ENCODE assay signal across 29 mouse cellular contexts in genomic region chr10:9400911-9401617, GRCm38 (mm10).
DNase-seq lines count a peak whose midpoint lies in the region; ATAC-seq and TF ChIP-seq lines count a peak whose summit lies in the region.
"Had no signal": no experiment of that assay in that cellular context is flagged by ENCODE, and none has a peak within 500 bp of the region (broad histone marks: within the 10 kb centered on the region; RNA-seq: fewer than 3 reads in every experiment).

No protein-coding gene starts in this region.

- H3K27me3 ChIP-seq in limb, embryonic 11.5 days (ENCODE audit: control insufficient read depth, insufficient read depth, low read length): no peaks in the 10 kb centered on the region
- no peaks in the 10 kb centered on the region for H3K27me3 ChIP-seq in limb, embryonic 10.5 days (ENCODE audit: low read depth, poor library complexity, severe bottlenecking)
- H3K27me3 ChIP-seq in embryonic facial prominence, embryonic 13.5 days: no peaks in the 10 kb centered on the region
- no peaks in the 10 kb centered on the region for H3K27me3 ChIP-seq in limb, embryonic 14.5 days (ENCODE audit: control insufficient read depth, insufficient read depth, low read length)
- H3K27me3 ChIP-seq: CH12.LX; forebrain, embryonic 12.5 days; heart, embryonic 12.5 days; liver, embryonic 15.5 days; lung, embryonic 15.5 days; megakaryocyte, embryonic 14.5 days; Patski had no signal

- H3K4me2 ChIP-seq in limb, embryonic 11.5 days (ENCODE audit: low read depth, severe bottlenecking): no peak overlapping the region
- no peak overlapping the region; the same call in 1 of the 2 replicates for H3K4me2 ChIP-seq in embryonic facial prominence, embryonic 13.5 days
- no peak overlapping the region for H3K4me2 ChIP-seq in limb, embryonic 14.5 days (replicated peaks; ENCODE audit: low read depth, low read length, severe bottlenecking)
- H3K4me2 ChIP-seq: forebrain, embryonic 12.5 days; heart, embryonic 12.5 days; liver, embryonic 15.5 days; lung, embryonic 15.5 days had no signal

- no peak for TF ChIP-seq POLR2A in brain, embryonic 14.5 days (IDR thresholded peaks at IDR 0.05; ENCODE audit: borderline replicate concordance, extremely low read depth, insufficient read depth, insufficient read length, poor library complexity, severe bottlenecking)
- TF ChIP-seq POLR2A in limb, embryonic 14.5 days (IDR thresholded peaks at IDR 0.05; ENCODE audit: borderline replicate concordance, extremely low read depth, insufficient read depth, insufficient read length): no peak

- H3K4me3 ChIP-seq in limb, embryonic 11.5 days (ENCODE audit: low read depth, low read length): no peak overlapping the region
- H3K4me3 ChIP-seq in limb, embryonic 10.5 days: no peak overlapping the region
- H3K4me3 ChIP-seq in embryonic facial prominence, embryonic 13.5 days: no peak overlapping the region
- no peak overlapping the region for H3K4me3 ChIP-seq in limb, embryonic 14.5 days (replicated peaks; ENCODE audit: low read length)
- H3K4me3 ChIP-seq: erythroblast, embryonic 14.5 days; forebrain, embryonic 12.5 days; heart, embryonic 12.5 days; liver, embryonic 15.5 days; lung, embryonic 15.5 days; megakaryocyte, embryonic 14.5 days had no signal

- no peak overlapping the region for H3K27ac ChIP-seq in limb, embryonic 11.5 days (replicated peaks; ENCODE audit: low read depth, low read length)
- H3K27ac ChIP-seq in limb, embryonic 10.5 days: no peak overlapping the region
- no peak overlapping the region for H3K27ac ChIP-seq in embryonic facial prominence, embryonic 13.5 days
- H3K27ac ChIP-seq in limb, embryonic 14.5 days (replicated peaks; ENCODE audit: low read depth, low read length): no peak overlapping the region
- H3K27ac ChIP-seq: forebrain, embryonic 12.5 days; liver, embryonic 15.5 days; lung, embryonic 15.5 days had no signal

- no peaks in the 10 kb centered on the region for H3K36me3 ChIP-seq in limb, embryonic 11.5 days (ENCODE audit: control insufficient read depth, insufficient read depth, low read length)
- no peaks in the 10 kb centered on the region for H3K36me3 ChIP-seq in limb, embryonic 10.5 days
- no peaks in the 10 kb centered on the region for H3K36me3 ChIP-seq in embryonic facial prominence, embryonic 13.5 days
- no peaks in the 10 kb centered on the region for H3K36me3 ChIP-seq in limb, embryonic 14.5 days (ENCODE audit: control insufficient read depth, insufficient read depth, low read length)
- H3K36me3 ChIP-seq: forebrain, embryonic 12.5 days; G1E; heart, embryonic 12.5 days; liver, embryonic 15.5 days; lung, embryonic 15.5 days had no signal

- ATAC-seq in limb, embryonic 11.5 days (ENCODE audit: insufficient number of reproducible peaks, low FRiP score, low TSS enrichment, low read depth): no peak
- peak; percentile 64; the same call in 1 of the 2 replicates for ATAC-seq in embryonic facial prominence, embryonic 13.5 days (ENCODE audit: insufficient number of reproducible peaks, insufficient read depth, low FRiP score, low TSS enrichment, low read depth)
- ATAC-seq in limb, embryonic 14.5 days (ENCODE audit: low FRiP score, low read depth): peak; percentile 47; the same call in 1 of the 2 replicates
- ATAC-seq: Patski had no signal

- H3K9ac ChIP-seq in limb, embryonic 11.5 days (ENCODE audit: low read length): no peak overlapping the region
- H3K9ac ChIP-seq in embryonic facial prominence, embryonic 13.5 days: no peak overlapping the region
- no peak overlapping the region for H3K9ac ChIP-seq in limb, embryonic 14.5 days (ENCODE audit: low read depth, low read length, severe bottlenecking)
- H3K9ac ChIP-seq: forebrain, embryonic 12.5 days; heart, embryonic 12.5 days; liver, embryonic 15.5 days; lung, embryonic 15.5 days had no signal

- H3K4me1 ChIP-seq in limb, embryonic 11.5 days (ENCODE audit: control insufficient read depth, insufficient read depth, low read length): no peaks in the 10 kb centered on the region
- H3K4me1 ChIP-seq in limb, embryonic 10.5 days: 0 out of 2 replicates have a peak, but pooled peaks cover 6% of the 10 kb centered on the region
- H3K4me1 ChIP-seq in embryonic facial prominence, embryonic 13.5 days: peaks cover 25% of the 10 kb centered on the region
- peaks cover 4% of the 10 kb centered on the region for H3K4me1 ChIP-seq in limb, embryonic 14.5 days (ENCODE audit: control insufficient read depth, insufficient read depth, low read length)
- H3K4me1 ChIP-seq: forebrain, embryonic 12.5 days; heart, embryonic 12.5 days; liver, embryonic 15.5 days; lung, embryonic 15.5 days; megakaryocyte, embryonic 14.5 days had no signal

- WGBS in limb, embryonic 11.5 days: 68% methylated on average over 15 of the region's 15 CpGs
- 77% methylated on average over 15 of the region's 15 CpGs for WGBS in limb, embryonic 10.5 days
- WGBS in embryonic facial prominence, embryonic 13.5 days: 27% methylated on average over 15 of the region's 15 CpGs
- 51% methylated on average over 15 of the region's 15 CpGs for WGBS in limb, embryonic 14.5 days

- H3K9me3 ChIP-seq in limb, embryonic 11.5 days (ENCODE audit: control insufficient read depth, low read length): no peaks in the 10 kb centered on the region
- H3K9me3 ChIP-seq in limb, embryonic 10.5 days (replicated peaks): no peaks in the 10 kb centered on the region
- no peaks in the 10 kb centered on the region for H3K9me3 ChIP-seq in embryonic facial prominence, embryonic 13.5 days
- H3K9me3 ChIP-seq in limb, embryonic 14.5 days (ENCODE audit: control insufficient read depth, low read length): no peaks in the 10 kb centered on the region
- H3K9me3 ChIP-seq: forebrain, embryonic 12.5 days; heart, embryonic 12.5 days; liver, embryonic 15.5 days; lung, embryonic 15.5 days had no signal

- intact Hi-C loops in heart, postnatal 25 days (cut with DNase I): no loop called here

- TF ChIP-seq CTCF in brain, embryonic 14.5 days (IDR thresholded peaks at IDR 0.05; ENCODE audit: borderline replicate concordance, extremely low read depth, insufficient read depth, insufficient read length): no peak

- peak; percentile 23 for DNase-seq in limb, embryonic 11.5 days (ENCODE audit: low spot score)
- DNase-seq in limb, embryonic 10.5 days (ENCODE audit: low spot score): no peak
- DNase-seq in brain, embryonic 14.5 days (ENCODE audit: low read depth): peak; percentile 46
- DNase-seq in limb, embryonic 14.5 days (ENCODE audit: low spot score): peak; percentile 20
- no peak for DNase-seq in heart, postnatal 25 days (ENCODE audit: low spot score)
- no peak for DNase-seq in thymus, postnatal 4 days
- DNase-seq: adrenal gland, adult 2 months; cerebellum, adult 11-12 months; cerebellum, postnatal 10 days; gastrocnemius, postnatal 14 days; heart, adult 18-20 months; heart, postnatal 10 days; kidney, adult 18-20 months; kidney, postnatal 10 days; liver; lung, postnatal 36 days; retina, postnatal 1 day; right cerebral cortex, postnatal 25 days; spleen, adult 18-20 months had no signal

Comparison
In these comparisons a context has a peak if more than half of its experiments do, and no peak if none do; other contexts are left out.
1. DNase-seq: peak in limb, embryonic 11.5 days (single experiment), brain, embryonic 14.5 days (single experiment) and limb, embryonic 14.5 days (single experiment); none in limb, embryonic 10.5 days (single experiment), heart, postnatal 25 days (single experiment) and thymus, postnatal 4 days (single experiment).